Mouse (Mus musculus) limb, embryonic 14.5 days (tissue): Measurements from ENCODE around the gene Vwa7. TPM values are rescaled to one million over a fixed set of nuclear protein-coding genes. Genes with fewer than 3 reads are reported as not detected.
"Not testable (repeated sequence)": the region's sequence is repeated elsewhere in the genome, so short reads cannot be mapped to it uniquely, and the experiment has no call there.

Source experiments
- ATAC-seq: fragments of 200-750 bp; cut with Nextera tagmentation; 2 replicates; pipeline ENCODE4 v1.8.0; 2017; ENCODE audit warnings: low read depth, moderate number of reproducible peaks, moderate TSS enrichment; ENCODE audit not compliant: low FRiP score
- DNase-seq: peaks from one replicate; pipeline ENCODE4 v3.0.0-alpha.2; 2015; ENCODE audit warnings: low spot score
- H3K27ac ChIP-seq: fragments of 300-500 bp; sonication (generic); replicated peaks from 2 replicates; pipeline ENCODE4 v1.5.1; 2014; ENCODE audit warnings: low read depth, mild to moderate bottlenecking, low read length, moderate library complexity, mixed read lengths
- H3K27me3 ChIP-seq: fragments of 300-500 bp; sonication (generic); 2 replicates; pipeline ENCODE4 v1.6.1; 2014; ENCODE audit warnings: low read length, mixed read lengths; ENCODE audit not compliant: control insufficient read depth, insufficient read depth
- H3K36me3 ChIP-seq: fragments of 300-500 bp; sonication (generic); 2 replicates; pipeline ENCODE4 v1.6.1; 2014; ENCODE audit warnings: mild to moderate bottlenecking, low read length, moderate library complexity, mixed read lengths; ENCODE audit not compliant: control insufficient read depth, insufficient read depth
- H3K4me1 ChIP-seq: fragments of 300-500 bp; sonication (generic); 2 replicates; pipeline ENCODE4 v1.6.1; 2014; ENCODE audit warnings: antibody characterized with exemption, low read length, mixed read lengths; ENCODE audit not compliant: control insufficient read depth, insufficient read depth
- H3K4me2 ChIP-seq: fragments of 300-500 bp; sonication (generic); replicated peaks from 2 replicates; pipeline ENCODE4 v1.6.1; 2014; ENCODE audit warnings: low read depth, mild to moderate bottlenecking, low read length, moderate library complexity; ENCODE audit not compliant: severe bottlenecking
- H3K4me3 ChIP-seq: fragments of 300-500 bp; sonication (generic); replicated peaks from 2 replicates; pipeline ENCODE4 v1.5.1; 2014; ENCODE audit warnings: low read length
- H3K9ac ChIP-seq: fragments of 300-500 bp; sonication (generic); 2 replicates; pipeline ENCODE4 v1.6.1; 2014; ENCODE audit warnings: mild to moderate bottlenecking, low read depth, low read length, moderate library complexity; ENCODE audit not compliant: severe bottlenecking
- H3K9me3 ChIP-seq: fragments of 300-500 bp; sonication (generic); 2 replicates; pipeline ENCODE4 v1.6.1; 2016; ENCODE audit warnings: low read length; ENCODE audit not compliant: control insufficient read depth
- POLR2A ChIP-seq: fragments of 200-500 bp; IDR thresholded peaks from 2 replicates; pipeline ENCODE4 v1.8.0; 2012; ENCODE audit warnings: inconsistent platforms, mild to moderate bottlenecking, moderate library complexity, borderline replicate concordance; ENCODE audit not compliant: insufficient read depth, insufficient read length; ENCODE audit errors: extremely low read depth
- WGBS: fragments of 180-500 bp; shearing (Covaris S2); extraction: QIAGEN DNeasy Blood & Tissue Kit; methylation state at CpG from one replicate; pipeline ENCODE4 v1.1.7; 2014; 5-methylcytosine and 5-hydroxymethylcytosine counted together
- polyA plus RNA-seq, 2 experiments: library from polyadenylated mRNA; depleted of rRNA in 1 of 2; stranded (reverse) in 1 of 2; unstranded in 1 of 2; fragments of >200 nt; fragmentation: Nextera tagmentation in 1 of 2; extraction: Ambion mirVana in 1 of 2; gene quantifications; 2 replicates each; pipeline versions ENCODE4 v1.2.1 to v1.2.3; 2012 to 2014

Vwa7 gene
- polyA plus RNA-seq, 2 experiments = 0.15 to 0.64 TPM

- ATAC-seq (no peak), DNase-seq (no peak)
- H3K27me3 ChIP-seq = no peaks in the 10 kb centered on the region
- 0 out of 2 replicates have a peak, but pooled peaks cover 3% of the 10 kb centered on the region for H3K4me1 ChIP-seq
- H3K9me3 ChIP-seq = no peaks in the 10 kb centered on the region
- TF ChIP-seq POLR2A = no peak
- H3K9ac ChIP-seq = no peak overlapping the region
- no peak overlapping the region for H3K27ac ChIP-seq
- H3K4me2 ChIP-seq = no peak overlapping the region
- no peaks in the 10 kb centered on the region for H3K36me3 ChIP-seq
- 64% methylated on average over 8 of the region's 8 CpGs for whole genome bisulfite sequencing
- no peak overlapping the region for H3K4me3 ChIP-seq
Measured at GRCm38 (mm10) chr17:35032323-35032870, 16.0 kb downstream of the Vwa7 start.

DNA sequence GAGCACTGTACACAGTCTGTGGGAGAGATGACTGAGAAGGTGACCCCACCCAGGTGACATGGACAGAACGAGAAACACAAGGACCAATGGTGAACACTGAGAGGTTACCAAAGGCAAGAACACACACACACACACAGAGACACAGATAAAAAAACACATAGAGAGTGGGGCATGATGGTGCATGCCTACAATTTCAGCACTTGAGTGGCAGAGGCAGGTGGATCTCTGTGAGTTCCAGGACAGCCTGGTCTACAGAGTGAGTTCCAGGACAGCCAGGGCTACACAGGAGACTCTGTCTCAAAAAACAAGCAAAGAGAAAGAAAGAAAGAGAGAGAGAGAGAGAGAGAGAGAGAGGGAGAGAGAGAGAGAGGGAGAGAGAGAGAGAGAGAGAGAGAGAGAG lies 17.3 kb downstream of the Vwa7 start:
- not testable (repeated sequence) for DNase-seq, H3K9me3 ChIP-seq, H3K4me3 ChIP-seq, H3K4me1 ChIP-seq, H3K9ac ChIP-seq, H3K36me3 ChIP-seq, ATAC-seq, H3K27me3 ChIP-seq, H3K27ac ChIP-seq, H3K4me2 ChIP-seq
- WGBS = 67% methylated on average over 1 of the region's 1 CpGs

GRCm38 (mm10) chr17:35034896-35035295 lies 18.5 kb downstream of the Vwa7 start:
- TF ChIP-seq POLR2A = no peak
- no peak overlapping the region for H3K27ac ChIP-seq
- no peak overlapping the region for H3K4me2 ChIP-seq
- DNase-seq (no peak), ATAC-seq (no peak)
- no peaks in the 10 kb centered on the region for H3K9me3 ChIP-seq
- H3K4me1 ChIP-seq = no peaks in the 10 kb centered on the region
- no peaks in the 10 kb centered on the region for H3K27me3 ChIP-seq
- no peak overlapping the region for H3K4me3 ChIP-seq
- H3K36me3 ChIP-seq = no peaks in the 10 kb centered on the region
- WGBS = 75% methylated on average over 6 of the region's 6 CpGs
- no peak overlapping the region for H3K9ac ChIP-seq

DNA sequence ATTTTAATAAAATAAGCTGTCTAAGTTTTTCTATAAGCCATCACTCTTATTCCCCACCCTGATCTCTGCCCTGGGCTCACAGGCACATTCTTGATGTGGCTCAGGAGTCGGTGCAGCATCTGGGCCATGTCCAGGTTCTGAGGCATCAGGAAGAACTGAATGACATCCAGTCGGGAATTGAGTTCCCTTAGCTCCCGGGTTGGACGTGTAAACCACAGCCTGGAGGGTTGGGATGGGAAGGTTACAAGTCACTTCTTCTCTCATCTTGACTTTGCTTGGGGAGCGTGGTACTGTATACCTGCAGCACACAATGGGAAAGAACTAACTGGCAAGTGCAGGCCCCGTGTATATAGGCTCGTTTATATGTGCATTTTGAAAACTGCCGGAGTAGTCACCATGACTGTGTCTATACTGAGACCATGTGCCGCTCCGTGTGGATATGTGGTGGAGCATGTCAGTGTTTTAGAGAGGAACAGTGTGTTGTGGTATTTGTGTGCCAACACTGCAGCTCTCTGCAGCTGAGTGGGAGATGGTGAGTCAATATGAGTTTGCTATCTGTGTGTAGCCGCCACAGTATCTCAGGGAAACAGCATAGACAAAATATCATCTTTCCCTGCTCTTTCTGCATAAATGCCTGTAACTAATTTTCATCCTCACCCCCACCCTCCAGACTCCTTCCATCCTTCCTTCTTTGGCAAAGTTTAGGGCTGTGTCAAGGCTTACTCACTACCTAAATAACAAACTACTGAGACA lies 22.9 kb downstream of the Vwa7 start:
- Histone ChIP-seq H3K4me1 (no peaks in the 10 kb centered on the region), H3K27me3 (no peaks in the 10 kb centered on the region), H3K4me2 (no peak overlapping the region), H3K4me3 (no peak overlapping the region), H3K27ac (no peak overlapping the region), H3K9me3 (no peaks in the 10 kb centered on the region), H3K36me3 (no peaks in the 10 kb centered on the region), H3K9ac (no peak overlapping the region)
- WGBS = 81% methylated on average over 11 of the region's 11 CpGs
- ATAC-seq (no peak), DNase-seq (no peak)
- TF ChIP-seq POLR2A = no peak

DNA sequence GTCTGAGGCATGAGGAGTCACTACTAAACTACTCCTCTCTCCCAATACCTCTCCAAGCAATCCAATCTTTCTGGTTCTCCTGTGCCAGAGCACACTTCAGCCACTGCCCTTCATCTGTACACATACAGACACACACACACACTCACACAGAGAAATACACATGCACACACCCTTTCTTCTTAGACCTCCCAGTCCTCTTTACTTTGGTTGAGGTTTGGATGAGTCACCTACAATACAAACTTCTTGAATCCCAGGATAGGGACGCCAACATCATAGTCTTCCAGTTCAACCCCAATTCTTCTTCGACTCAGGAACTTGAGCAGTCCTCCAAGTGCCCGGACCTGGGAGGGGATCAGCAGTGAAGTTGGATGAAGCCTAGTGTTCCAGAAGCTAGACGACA lies 27.4 kb downstream of the Vwa7 start:
- Histone ChIP-seq H3K27ac (no peak overlapping the region), H3K4me3 (no peak overlapping the region), H3K4me2 (no peak overlapping the region), H3K4me1 (peaks cover 23% of the 10 kb centered on the region), H3K9me3 (no peaks in the 10 kb centered on the region), H3K27me3 (no peaks in the 10 kb centered on the region), H3K9ac (no peak overlapping the region), H3K36me3 (no peaks in the 10 kb centered on the region)
- TF ChIP-seq POLR2A = no peak
- ATAC-seq = no peak
- DNase-seq = no peak
- WGBS = 78% methylated on average over 4 of the region's 4 CpGs
